Mouse (Mus musculus) c-Kit-positive CD71-positive TER-119-positive erythroid progenitor cells, embryonic 14.5 days (primary cell): Measurements from ENCODE around the gene Nfkbib.

Experiments
- DNase-seq: peaks from one replicate; pipeline ENCODE4 v3.0.0-alpha.2; 2013; ENCODE audit warnings: low spot score

The Nfkbib gene

GRCm38 (mm10) chr7:28767462-28767965, at the start of gene Nfkbib:
TSS of gene Nfkbib (minus strand) at chr7:28767512.
- no peak for DNase-seq

GRCm38 (mm10) chr7:28816920-28817319, 49.6 kb upstream of the Nfkbib start:
- no peak for DNase-seq

- DNase-seq = no peak
These were observed 48.9 kb upstream of the Nfkbib start for GRCm38 (mm10) chr7:28816201-28816600.

GRCm38 (mm10) chr7:28815230-28815629, 47.9 kb upstream of the Nfkbib start:
- DNase-seq = no peak

GRCm38 (mm10) chr7:28814306-28815034, 47.2 kb upstream of the Nfkbib start:
- DNase-seq = no peak

- no peak for DNase-seq
These were observed 45.6 kb upstream of the Nfkbib start for GRCm38 (mm10) chr7:28812949-28813348.

GRCm38 (mm10) chr7:28812436-28812835, 45.1 kb upstream of the Nfkbib start:
- DNase-seq = no peak

- no peak for DNase-seq
These were observed 44.4 kb upstream of the Nfkbib start for GRCm38 (mm10) chr7:28811640-28812275.

GRCm38 (mm10) chr7:28811228-28811627, 43.9 kb upstream of the Nfkbib start:
- DNase-seq = peak; percentile 90

GRCm38 (mm10) chr7:28810107-28811066, 43.1 kb upstream of the Nfkbib start:
- DNase-seq = peak; percentile 99

GRCm38 (mm10) chr7:28809401-28810089, 42.2 kb upstream of the Nfkbib start:
- DNase-seq = peak; percentile 69

- DNase-seq = peak; percentile 84
These were observed 41.7 kb upstream of the Nfkbib start for GRCm38 (mm10) chr7:28808957-28809393.

- no peak for DNase-seq
These were observed 41.1 kb upstream of the Nfkbib start, which contains the start of gene Hnrnpl for GRCm38 (mm10) chr7:28808221-28808941. TSS of gene Hnrnpl (plus strand) at chr7:28808541.

GRCm38 (mm10) chr7:28807641-28808220, 40.4 kb upstream of the Nfkbib start:
- no peak for DNase-seq

GRCm38 (mm10) chr7:28806869-28807268, 39.6 kb upstream of the Nfkbib start:
- DNase-seq = no peak

GRCm38 (mm10) chr7:28803756-28804155, 36.4 kb upstream of the Nfkbib start:
- no peak for DNase-seq

GRCm38 (mm10) chr7:28802846-28803588, 35.7 kb upstream of the Nfkbib start:
- no peak for DNase-seq

- DNase-seq = no peak
These were observed 34.8 kb upstream of the Nfkbib start for GRCm38 (mm10) chr7:28801901-28802670.

GRCm38 (mm10) chr7:28801451-28801850, 34.1 kb upstream of the Nfkbib start:
- DNase-seq = no peak
